Mouse (Mus musculus) bone marrow, adult 2 months (tissue): ENCODE results near the gene Rpp25l. TPM values are rescaled to one million over a fixed set of nuclear protein-coding genes. Genes with fewer than 3 reads are reported as not detected.
"Not testable (repeated sequence)": the region's sequence is repeated elsewhere in the genome, so short reads cannot be mapped to it uniquely, and the experiment has no call there.

ENCODE experiments used
- H3K27ac ChIP-seq: fragments of 200-500 bp; 2 replicates; pipeline ENCODE4 v1.5.1; 2012; ENCODE audit warnings: low read depth, mild to moderate bottlenecking, control low read depth, inconsistent platforms, low read length; ENCODE audit not compliant: control insufficient read depth, poor library complexity, insufficient read depth
- H3K4me1 ChIP-seq: fragments of 200-500 bp; 2 replicates; pipeline ENCODE4 v1.6.1; 2011; ENCODE audit warnings: low read length; ENCODE audit not compliant: control insufficient read depth, insufficient read depth
- H3K4me3 ChIP-seq: fragments of 200-500 bp; replicated peaks from 2 replicates; pipeline ENCODE3; 2011; ENCODE audit warnings: mild to moderate bottlenecking, low read depth, low read length, control low read depth; ENCODE audit not compliant: control insufficient read depth
- CTCF ChIP-seq: fragments of 200-500 bp; IDR thresholded peaks from 2 replicates; pipeline ENCODE4 v1.5.1; 2011; ENCODE audit warnings: low read length, control low read depth; ENCODE audit not compliant: control insufficient read depth, insufficient read depth
- POLR2A ChIP-seq: fragments of 200-500 bp; IDR thresholded peaks from 2 replicates; pipeline ENCODE4 v1.6.1; 2011; ENCODE audit warnings: low read depth, mild to moderate bottlenecking, control low read depth, low read length, borderline replicate concordance; ENCODE audit not compliant: control insufficient read depth
- WGBS: fragments of 180-500 bp; shearing (Covaris S2); methylation state at CpG from one replicate; pipeline ENCODE4 v1.1.7; 2018; 5-methylcytosine and 5-hydroxymethylcytosine counted together
- polyA plus RNA-seq: library from polyadenylated mRNA; stranded (reverse); fragments of >200 nt; gene quantifications from 2 replicates; pipeline ENCODE4 v1.2.4, GENCODE M21; 2011; ENCODE audit warnings: low replicate concordance; ENCODE audit not compliant: missing spikeins, insufficient read depth, insufficient read length

Gene Rpp25l
- 30.1 and 37.2 TPM in 2 replicates for polyA plus RNA-seq

GRCm38 (mm10) chr4:41713197-41714067 is at the start of gene Rpp25l:
Rpp25l (minus strand) TSS chr4:41713534.
- H3K4me1 ChIP-seq: peaks cover 3% of the 10 kb centered on the region; the same call in 1 of the 2 replicates
- TF ChIP-seq POLR2A (peak; percentile 64; the same call in 1 of the 2 replicates), CTCF (no peak)
- WGBS: under 1% methylated on average over 61 of the region's 61 CpGs
- H3K4me3 ChIP-seq: peak within 1 kb of the TSS; percentile 91
- peak within 1 kb of the TSS; percentile 59 for H3K27ac ChIP-seq

GRCm38 (mm10) chr4:41762688-41763114 is 49.4 kb upstream of the Rpp25l start:
- H3K4me3 ChIP-seq, H3K4me1 ChIP-seq, H3K27ac ChIP-seq: not testable (repeated sequence)
- 81% methylated on average over 8 of the region's 8 CpGs for WGBS

- Histone ChIP-seq H3K4me3 (no peak overlapping the region), H3K4me1 (peaks cover 2% of the 10 kb centered on the region), H3K27ac (no peak overlapping the region)
- 59% methylated on average over 8 of the region's 8 CpGs for WGBS
- TF ChIP-seq POLR2A: no peak
- no peak for TF ChIP-seq CTCF
Observed at GRCm38 (mm10) chr4:41762099-41762687, 48.9 kb upstream of the Rpp25l start.

- Histone ChIP-seq H3K27ac (no peak overlapping the region), H3K4me1 (peaks cover 2% of the 10 kb centered on the region), H3K4me3 (no peak overlapping the region)
- TF ChIP-seq POLR2A (no peak), CTCF (no peak)
Observed at GRCm38 (mm10) chr4:41761680-41762079, 48.3 kb upstream of the Rpp25l start.

- 40% methylated on average over 4 of the region's 4 CpGs for WGBS
- Histone ChIP-seq H3K4me1 (peaks cover 3% of the 10 kb centered on the region), H3K27ac (no peak overlapping the region), H3K4me3 (no peak overlapping the region)
- no peak for TF ChIP-seq POLR2A
- no peak for TF ChIP-seq CTCF
Observed at GRCm38 (mm10) chr4:41760911-41761310, 47.6 kb upstream of the Rpp25l start.

GRCm38 (mm10) chr4:41760288-41760721 is 47.0 kb upstream of the Rpp25l start:
- WGBS: 5% methylated on average over 15 of the region's 15 CpGs
- peak overlapping the region; percentile 59 for H3K4me3 ChIP-seq
- TF ChIP-seq POLR2A: peak; percentile 24; the same call in 1 of the 2 replicates
- TF ChIP-seq CTCF: no peak; the same call in 1 of the 2 replicates
- peaks cover 3% of the 10 kb centered on the region for H3K4me1 ChIP-seq
- H3K27ac ChIP-seq: no peak overlapping the region

GRCm38 (mm10) chr4:41759656-41760287 is 46.4 kb upstream of the Rpp25l start:
- Histone ChIP-seq H3K27ac (no peak overlapping the region), H3K4me3 (no peak overlapping the region), H3K4me1 (peaks cover 3% of the 10 kb centered on the region)
- 43% methylated on average over 6 of the region's 6 CpGs for WGBS
- TF ChIP-seq POLR2A (no peak), CTCF (no peak)

- H3K4me3 ChIP-seq: no peak overlapping the region
- TF ChIP-seq POLR2A (no peak), CTCF (no peak)
- peaks cover 3% of the 10 kb centered on the region for H3K4me1 ChIP-seq
- 35% methylated on average over 9 of the region's 9 CpGs for WGBS
- H3K27ac ChIP-seq: no peak overlapping the region
Observed at GRCm38 (mm10) chr4:41759206-41759605, 45.9 kb upstream of the Rpp25l start.
